Mouse (Mus musculus): Measurements from ENCODE around the gene Imp3.

GRCm38 (mm10) chr9:56892111-56892510, 45.2 kb upstream of the Imp3 start:
- TF ChIP-seq MAX (IDR thresholded peaks at IDR 0.05) (no peak), CTCF (IDR thresholded peaks at IDR 0.05; ENCODE audit: control insufficient read depth, insufficient read depth, insufficient read length) (no peak)
